Mouse (Mus musculus) left cerebral cortex, postnatal 36 days (tissue): Measurements from ENCODE around the gene Cfap65. TPM values are rescaled to one million over a fixed set of nuclear protein-coding genes. Genes with fewer than 3 reads are reported as not detected.
A peak's percentile ranks its signal among the peaks of the same experiment; 100 is the strongest.

Experiments used
- DNase-seq, 2 experiments: peaks; one replicate each; pipeline ENCODE4 v3.0.0; 2021 to 2022; ENCODE audit warnings: low spot score in 2 of 2, mixed read lengths in 1 of 2
- intact Hi-C: fragments of 180-260 bp; cut with DNase I; formaldehyde crosslinking; loops from one replicate; pipeline ENCODE4 v1.15.1; 2025
- total RNA-seq, 2 experiments: library from RNA; stranded (reverse); gene quantifications; 2 replicates each; pipeline ENCODE4 v1.2.3; 2021

Gene Cfap65
- total RNA-seq, 2 experiments from 2014 or later = 1.7 to 2.6 TPM

- DNase-seq = no peak
These were observed 12.7 kb upstream of the Cfap65 start for GRCm38 (mm10) chr1:74947986-74948670.

DNA sequence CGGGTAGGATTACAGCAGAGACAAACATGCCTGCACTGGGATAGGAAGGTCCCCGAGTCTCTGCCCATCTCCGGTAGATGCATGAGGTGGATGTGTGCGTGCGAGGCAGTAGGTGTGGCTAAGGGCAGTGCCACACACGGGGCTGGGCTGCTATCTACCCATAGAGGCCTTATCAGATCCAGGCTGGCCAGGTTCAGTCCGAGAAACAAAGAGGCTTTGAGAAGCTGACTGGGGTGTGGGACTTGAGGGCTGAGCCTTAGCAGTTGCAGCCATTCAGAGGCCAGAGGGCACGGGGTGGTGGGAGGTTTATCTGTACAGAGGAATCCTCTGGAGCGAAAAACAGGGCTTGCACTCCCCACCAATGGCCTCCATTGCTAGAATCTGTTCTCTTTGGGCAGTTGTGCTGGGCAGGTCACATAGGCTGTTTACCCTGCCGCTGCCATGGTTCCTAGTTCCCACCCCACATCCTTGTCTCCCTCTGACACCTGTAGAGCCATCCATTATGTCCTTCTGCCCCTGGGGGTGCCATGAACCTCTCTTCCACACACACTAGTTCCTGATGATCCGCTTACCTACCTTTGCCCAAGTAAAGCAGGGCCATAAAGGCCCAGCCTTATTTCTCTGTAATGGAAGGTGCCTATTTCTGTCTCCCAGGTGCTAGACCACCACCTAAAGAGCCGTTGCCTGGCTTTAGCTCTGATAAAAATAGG, 6.4 kb upstream of the Cfap65 start:
- intact Hi-C loops = no loop called here
- no peak for DNase-seq

More at GRCm38 (mm10) chr1:74947986-74948670, 12.7 kb upstream of the Cfap65 start:
- intact Hi-C loops = loop anchor here (2.0 kb wide), 1 partner anchor 69 kb away; no protein-coding TSS in a partner anchor

DNA sequence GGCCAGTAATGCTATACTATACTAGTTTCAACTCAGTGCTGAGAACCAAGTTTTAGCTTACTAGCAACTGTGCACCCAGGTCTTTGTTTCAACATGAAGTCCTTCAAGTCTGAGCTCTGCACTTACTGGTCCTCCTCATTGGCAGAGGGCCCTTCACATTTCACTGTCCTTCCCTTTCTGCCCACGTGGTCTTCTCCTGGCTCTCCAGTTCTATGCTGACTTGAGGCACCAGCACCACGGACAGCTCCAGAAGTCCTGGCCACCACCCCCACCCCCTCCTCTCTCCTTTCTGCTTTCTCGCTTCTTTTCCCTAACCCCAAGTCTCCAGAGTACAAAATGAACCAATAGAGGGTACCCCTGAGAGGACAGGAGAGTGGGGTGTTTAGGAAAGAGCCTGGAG, 4.4 kb upstream of the Cfap65 start:
- intact Hi-C loops = no loop called here
- DNase-seq = no peak

DNA sequence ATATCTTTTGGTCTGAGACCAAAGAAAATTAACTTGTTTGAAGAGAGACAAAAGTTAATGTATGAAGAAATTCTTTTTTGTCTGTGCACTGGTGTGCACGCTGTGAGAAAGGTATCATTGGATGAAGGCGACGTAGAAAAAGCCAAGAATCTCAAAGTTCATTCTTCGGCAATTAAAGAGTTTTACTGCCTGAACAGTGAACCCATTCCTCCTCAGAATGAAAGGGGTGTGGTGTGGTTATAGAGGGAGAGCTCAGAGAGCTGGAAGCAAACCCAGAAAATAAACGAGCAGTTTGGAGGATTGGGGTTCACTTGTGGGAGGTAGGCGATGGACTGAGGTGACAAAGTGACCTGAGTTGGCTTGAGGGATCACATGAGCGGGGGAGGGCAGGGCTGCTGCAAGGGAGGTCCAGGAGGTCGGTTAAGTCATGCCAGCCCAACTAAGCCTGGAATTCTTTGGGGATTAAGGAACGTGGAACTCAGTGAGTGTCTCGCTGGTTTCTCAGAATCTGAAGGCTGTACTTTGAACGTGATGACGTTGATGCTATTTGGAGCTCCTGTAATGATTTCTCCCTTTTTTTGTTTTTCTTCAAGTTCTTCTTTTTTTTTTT, 927 bp upstream of the Cfap65 start:
- no peak for DNase-seq

GRCm38 (mm10) chr1:74927621-74928296, 7.6 kb downstream of the Cfap65 start:
- DNase-seq = no peak
- intact Hi-C loops = no loop called here

More for the DNA sequence above, 927 bp upstream of the Cfap65 start:
- intact Hi-C loops = no loop called here

GRCm38 (mm10) chr1:74926721-74927120, 8.7 kb downstream of the Cfap65 start:
- intact Hi-C loops = no loop called here
- peak in 1 of 2 experiments; percentile 29 for DNase-seq

GRCm38 (mm10) chr1:74924464-74924863, 10.9 kb downstream of the Cfap65 start:
- DNase-seq = no peak

DNA sequence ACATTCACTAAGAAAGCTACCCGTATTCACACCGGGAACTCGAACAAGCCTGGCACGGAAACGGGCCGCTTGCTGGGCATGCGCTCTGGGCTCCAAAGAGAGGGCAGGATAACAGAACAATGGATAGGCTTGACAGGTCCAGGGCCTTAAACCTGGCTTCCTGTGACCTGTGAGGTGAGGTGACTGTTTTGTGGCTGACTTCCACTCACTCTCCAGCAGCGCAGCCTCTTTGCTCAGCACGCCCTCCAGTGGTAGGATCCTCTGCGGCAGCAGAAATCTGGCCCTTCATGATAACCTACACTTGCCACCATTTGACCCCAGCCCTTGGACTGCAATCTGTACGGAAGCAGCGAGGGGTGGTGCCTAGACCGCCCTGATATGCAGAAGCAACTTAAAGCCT, 19.7 kb downstream of the Cfap65 start:
- no peak for DNase-seq
- intact Hi-C loops = no loop called here

More at GRCm38 (mm10) chr1:74924464-74924863, 10.9 kb downstream of the Cfap65 start:
- intact Hi-C loops = no loop called here

- DNase-seq = no peak
- intact Hi-C loops = no loop called here
These were observed 33.2 kb downstream of the Cfap65 start for GRCm38 (mm10) chr1:74902191-74902590.

- peak in 1 of 2 experiments; percentile 43 for DNase-seq
- intact Hi-C loops = no loop called here
These were observed 33.7 kb downstream of the Cfap65 start for GRCm38 (mm10) chr1:74901686-74902085.

GRCm38 (mm10) chr1:74900341-74901285, 34.8 kb downstream of the Cfap65 start:
- intact Hi-C loops = no loop called here
- no peak for DNase-seq

DNA sequence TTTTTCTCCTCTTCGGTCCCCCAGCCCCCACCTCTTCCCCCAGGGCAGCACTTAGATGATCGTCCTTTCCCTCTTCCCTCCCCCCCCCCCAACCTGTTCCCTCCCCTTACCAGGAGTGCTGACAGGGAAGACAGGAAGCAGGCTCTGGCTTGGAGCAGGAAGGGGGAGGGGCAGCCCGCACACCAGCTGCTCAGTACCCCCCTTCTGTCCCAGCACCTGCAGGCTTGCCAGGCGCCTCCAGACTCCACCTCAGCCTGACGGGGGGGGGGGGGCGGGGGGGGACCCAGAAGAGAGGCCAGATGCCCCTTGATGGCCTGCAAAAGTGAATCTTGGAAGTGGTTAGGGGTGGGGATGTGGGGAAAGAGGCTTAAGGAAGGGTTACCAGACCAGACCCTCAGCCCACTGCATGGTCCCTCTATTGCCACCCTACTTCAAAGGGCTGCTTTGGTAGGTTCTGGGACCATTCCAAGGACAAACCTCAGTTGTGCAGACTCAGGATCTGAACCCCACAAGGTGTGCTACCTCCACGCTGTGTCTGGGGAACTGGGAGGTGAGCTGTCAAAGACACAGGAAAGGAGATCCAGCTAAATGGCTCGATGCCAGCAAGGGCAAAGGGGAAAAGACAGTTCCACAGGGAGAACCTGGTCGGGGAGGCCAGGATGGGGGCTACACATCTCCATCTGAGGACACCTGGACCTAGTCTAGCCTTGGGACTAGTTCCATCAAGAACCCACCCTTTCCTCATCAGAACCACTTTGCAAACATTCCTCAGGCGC, 36.6 kb downstream of the Cfap65 start:
- intact Hi-C loops = no loop called here
- DNase-seq = no peak

DNA sequence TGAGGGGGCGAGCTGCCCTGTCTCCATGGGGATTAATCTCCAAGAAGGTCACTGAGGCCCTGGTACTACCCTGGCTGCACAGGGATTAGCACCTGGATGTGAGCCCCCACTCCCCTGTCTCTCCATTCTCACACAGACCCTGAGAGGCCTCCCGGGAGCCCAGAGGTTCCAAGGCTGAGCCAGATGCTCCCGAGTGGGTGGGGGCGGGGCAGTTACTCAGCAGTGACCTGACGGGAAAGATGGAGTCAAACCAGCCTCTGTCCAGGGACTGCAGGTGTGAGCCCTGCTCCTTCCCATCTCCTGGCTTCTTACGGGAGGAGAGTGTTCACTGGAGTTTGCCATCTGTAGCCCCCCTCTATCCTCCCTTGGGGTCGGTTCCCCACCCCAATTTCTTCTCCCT, 37.4 kb downstream of the Cfap65 start:
- intact Hi-C loops = no loop called here
- DNase-seq = no peak

- intact Hi-C loops = no loop called here
- DNase-seq = peak; percentile 47 to 68
These were observed 40.4 kb downstream of the Cfap65 start for GRCm38 (mm10) chr1:74894966-74895365.

- peak in 1 of 2 experiments; percentile 33 for DNase-seq
- intact Hi-C loops = no loop called here
These were observed 42.1 kb downstream of the Cfap65 start, which contains the start of gene Cryba2 for GRCm38 (mm10) chr1:74893134-74893855. Cryba2 (minus strand) TSS chr1:74893143.

DNA sequence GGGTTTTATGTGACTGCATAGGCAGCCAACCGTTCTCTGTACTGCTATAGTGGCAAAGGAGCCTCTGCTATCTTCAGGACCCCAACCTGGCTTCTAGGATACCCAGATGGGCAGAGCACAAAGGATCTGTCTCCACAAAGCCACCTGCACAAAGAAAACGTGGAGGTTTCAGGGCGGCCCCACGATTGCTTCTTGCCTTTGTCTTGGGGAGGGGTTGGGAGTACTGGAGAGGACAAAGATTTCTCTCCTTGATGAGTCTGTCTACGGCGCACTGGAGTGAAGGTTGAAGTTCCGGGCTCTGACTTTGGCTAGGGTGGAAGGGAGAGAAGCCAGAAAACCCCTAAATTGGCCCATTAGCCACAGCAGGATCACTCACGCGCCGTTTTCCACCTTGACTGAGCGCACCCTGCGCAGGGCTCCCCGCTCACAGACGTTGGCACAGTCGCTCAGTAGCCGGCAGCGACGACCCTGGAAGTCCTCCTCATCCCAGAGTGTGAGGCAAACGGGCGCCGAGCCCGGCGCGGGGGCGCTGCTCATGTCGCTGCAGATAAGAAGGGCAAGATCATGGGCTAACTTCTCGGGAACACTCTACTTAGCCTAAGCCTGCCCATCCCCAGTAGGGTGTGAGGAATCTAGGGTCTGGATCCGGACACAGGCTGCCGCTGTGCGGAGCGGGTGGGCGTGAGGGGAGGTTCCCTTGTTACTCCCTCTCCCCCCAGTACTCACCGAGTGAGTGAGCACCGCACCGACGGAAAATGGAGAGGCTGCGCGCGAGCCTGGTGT, 42.9 kb downstream of the Cfap65 start:
- DNase-seq = peak in 1 of 2 experiments; percentile 33
- intact Hi-C loops = no loop called here

- no peak for DNase-seq
These were observed 43.9 kb downstream of the Cfap65 start for GRCm38 (mm10) chr1:74891513-74891912.

More at GRCm38 (mm10) chr1:74891513-74891912, 43.9 kb downstream of the Cfap65 start:
- intact Hi-C loops = no loop called here
